Mouse (Mus musculus) forebrain, embryonic 15.5 days (tissue): ENCODE measurements at regions not wholly inside any gene's neighbourhood (a gene's known extent, or its start where the extent isn't known, plus 50 kb on each side); places are given as distances from the start of the nearest gene placed in this dataset.
"Not testable (repeated sequence)": the region's sequence is repeated elsewhere in the genome, so short reads cannot be mapped to it uniquely, and the experiment has no call there.

ENCODE experiments used
- ATAC-seq: fragments of 200-750 bp; cut with Nextera tagmentation; replicated peaks from 2 replicates; pipeline ENCODE4 v1.8.0; 2017; ENCODE audit warnings: mild to moderate bottlenecking, moderate TSS enrichment, moderate library complexity
- H3K27ac ChIP-seq: fragments of 300-500 bp; sonication (generic); replicated peaks from 2 replicates; pipeline ENCODE4 v1.5.1; 2015; ENCODE audit warnings: mild to moderate bottlenecking, inconsistent platforms
- H3K27me3 ChIP-seq: fragments of 300-500 bp; sonication (generic); 2 replicates; pipeline ENCODE4 v1.6.1; 2015; ENCODE audit warnings: inconsistent platforms
- H3K36me3 ChIP-seq: fragments of 300-500 bp; sonication (generic); 2 replicates; pipeline ENCODE4 v1.6.1; 2015; ENCODE audit warnings: mild to moderate bottlenecking, inconsistent platforms
- H3K4me1 ChIP-seq: fragments of 300-500 bp; sonication (generic); 2 replicates; pipeline ENCODE4 v1.6.1; 2015; ENCODE audit warnings: inconsistent platforms
- H3K4me2 ChIP-seq: fragments of 300-500 bp; sonication (generic); replicated peaks from 2 replicates; pipeline ENCODE4 v1.6.1; 2015; ENCODE audit warnings: mild to moderate bottlenecking, inconsistent platforms
- H3K4me3 ChIP-seq: fragments of 300-500 bp; sonication (generic); 2 replicates; pipeline ENCODE4 v1.5.1; 2015; ENCODE audit warnings: mild to moderate bottlenecking, inconsistent platforms
- H3K9ac ChIP-seq: fragments of 300-500 bp; sonication (generic); replicated peaks from 2 replicates; pipeline ENCODE4 v1.6.1; 2015; ENCODE audit warnings: mild to moderate bottlenecking, inconsistent platforms
- H3K9me3 ChIP-seq: fragments of 300-500 bp; sonication (generic); 2 replicates; pipeline ENCODE4 v1.6.1; 2016; ENCODE audit warnings: inconsistent platforms
- WGBS: fragments of 180-500 bp; shearing (Covaris S2); methylation state at CpG from one replicate; pipeline ENCODE4 v1.1.7; 2015; ENCODE audit warnings: mixed read lengths; 5-methylcytosine and 5-hydroxymethylcytosine counted together

DNA sequence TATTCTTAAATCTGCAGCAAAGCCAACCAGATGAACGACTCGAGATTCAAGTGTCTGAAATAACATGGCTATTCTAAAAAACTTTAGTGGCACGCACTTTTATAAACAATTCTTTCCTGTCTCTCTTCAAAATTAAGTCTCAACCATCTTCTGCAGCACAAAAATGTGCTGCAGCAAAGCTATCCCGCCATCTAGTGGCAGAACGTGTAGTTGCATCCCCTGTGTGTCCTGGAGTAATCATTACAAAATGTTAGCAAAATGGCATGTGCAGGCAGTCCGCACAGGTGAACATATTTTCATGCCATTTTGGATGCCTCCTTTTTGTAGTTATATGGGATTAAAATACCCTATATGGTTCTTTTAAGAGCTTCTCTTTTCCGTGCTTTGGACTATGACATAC is 293.1 kb upstream of the Slc7a14 start:
- Histone ChIP-seq H3K27me3 (no peaks in the 10 kb centered on the region), H3K36me3 (no peaks in the 10 kb centered on the region), H3K9me3 (no peaks in the 10 kb centered on the region), H3K9ac (no peak overlapping the region), H3K4me1 (no peaks in the 10 kb centered on the region), H3K27ac (no peak overlapping the region), H3K4me3 (no peak overlapping the region), H3K4me2 (no peak overlapping the region)
- ATAC-seq = peak; percentile 46; the same call in 1 of the 2 replicates
- WGBS = 27% methylated on average over 7 of the region's 7 CpGs

DNA sequence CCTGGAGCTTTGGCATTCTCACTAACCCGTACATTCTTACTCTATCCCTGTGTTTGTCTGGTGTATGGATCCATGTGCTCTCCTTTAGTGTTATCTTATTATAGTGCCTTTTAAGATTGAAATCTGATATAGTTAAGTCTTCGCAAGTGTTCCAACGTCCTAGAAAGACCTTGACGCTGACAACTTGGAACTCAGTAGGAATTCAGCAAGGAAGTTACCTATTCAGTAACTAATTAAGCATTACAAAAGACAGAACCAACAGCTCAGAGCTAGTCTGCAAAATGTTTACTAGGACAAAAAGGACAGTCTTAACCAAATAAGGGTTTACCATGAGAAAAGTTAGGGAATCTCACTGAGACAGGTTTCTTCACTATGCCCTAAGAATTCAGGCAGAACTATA is 286.4 kb upstream of the Slc7a14 start:
- H3K4me1 ChIP-seq = not testable (repeated sequence)

DNA sequence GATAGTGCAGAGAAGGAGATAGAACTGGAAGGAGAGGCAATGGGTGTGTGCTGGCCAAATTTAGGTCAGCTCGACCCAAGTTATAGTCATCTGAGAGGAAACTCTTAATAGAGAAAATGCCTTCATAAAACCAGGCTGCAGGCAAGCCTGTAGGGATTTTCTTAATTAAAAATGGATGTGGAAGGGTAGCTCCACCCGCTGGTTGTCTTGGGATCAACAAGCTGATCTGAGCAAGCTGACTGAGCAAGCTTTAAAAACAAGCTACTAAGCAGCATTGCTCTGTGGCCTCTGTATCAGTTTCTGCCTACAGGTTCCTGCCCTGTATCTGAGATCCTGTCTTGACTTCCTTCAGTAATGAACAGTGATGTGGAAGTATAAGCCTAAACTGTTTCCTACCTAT is 275.8 kb upstream of the Slc7a14 start:
- no peaks in the 10 kb centered on the region for H3K4me1 ChIP-seq
- H3K4me2 ChIP-seq = no peak overlapping the region
- H3K4me3 ChIP-seq = no peak overlapping the region
- H3K27me3 ChIP-seq = no peaks in the 10 kb centered on the region
- no peak overlapping the region for H3K9ac ChIP-seq
- no peaks in the 10 kb centered on the region for H3K9me3 ChIP-seq
- whole genome bisulfite sequencing = 63% methylated on average over 2 of the region's 2 CpGs
- no peak overlapping the region for H3K27ac ChIP-seq
- no peak for ATAC-seq
- H3K36me3 ChIP-seq = no peaks in the 10 kb centered on the region

More for the DNA sequence above, 286.4 kb upstream of the Slc7a14 start:
- not testable (repeated sequence) for H3K4me3 ChIP-seq, H3K4me2 ChIP-seq, H3K27me3 ChIP-seq, H3K27ac ChIP-seq, H3K9me3 ChIP-seq, ATAC-seq, H3K36me3 ChIP-seq, H3K9ac ChIP-seq
- 69% methylated on average over 4 of the region's 4 CpGs for WGBS

DNA sequence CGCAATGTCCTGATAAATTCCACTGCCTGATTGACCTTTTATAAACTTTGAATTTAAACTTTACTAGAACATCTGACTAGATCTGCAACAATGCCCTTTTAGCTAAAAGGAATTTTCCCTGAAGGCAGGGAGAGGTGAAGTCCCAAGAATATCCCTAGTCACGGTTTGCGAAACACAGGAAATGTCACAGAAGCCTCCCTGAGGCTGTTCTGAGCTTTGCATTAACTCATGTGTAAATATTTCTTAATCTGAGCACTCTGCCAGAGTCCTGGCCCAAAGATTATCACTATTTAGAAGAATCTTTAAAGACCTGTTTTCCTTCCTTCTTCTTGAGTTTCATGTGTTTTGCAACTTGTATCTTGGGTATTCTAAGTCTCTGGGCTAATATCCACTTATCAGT is 263.7 kb upstream of the Slc7a14 start:
- Histone ChIP-seq H3K27me3 (no peaks in the 10 kb centered on the region), H3K4me1 (no peaks in the 10 kb centered on the region), H3K4me2 (no peak overlapping the region), H3K27ac (no peak overlapping the region), H3K36me3 (no peaks in the 10 kb centered on the region), H3K4me3 (no peak overlapping the region), H3K9ac (no peak overlapping the region), H3K9me3 (0 out of 2 replicates have a peak, but pooled peaks cover 4% of the 10 kb centered on the region)
- ATAC-seq = no peak
- 93% methylated on average over 3 of the region's 3 CpGs for WGBS
